Mouse (Mus musculus): Measurements from ENCODE around the gene Henmt1. TPM values are rescaled to one million over a fixed set of nuclear protein-coding genes. Genes with fewer than 3 reads are reported as not detected.

Gene Henmt1
- polyA plus RNA-seq, 1 experiment from 2014 or later, result 0.49 TPM

- ATAC-seq (ENCODE audit: insufficient read depth, low FRiP score), result no peak
- 81% methylated on average over 6 of the region's 6 CpGs for WGBS
- H3K4me3 ChIP-seq (replicated peaks; ENCODE audit: low read length), result no peak overlapping the region
Observed at GRCm38 (mm10) chr3:108981946-108982345, 42.3 kb downstream of the Henmt1 start.

DNA sequence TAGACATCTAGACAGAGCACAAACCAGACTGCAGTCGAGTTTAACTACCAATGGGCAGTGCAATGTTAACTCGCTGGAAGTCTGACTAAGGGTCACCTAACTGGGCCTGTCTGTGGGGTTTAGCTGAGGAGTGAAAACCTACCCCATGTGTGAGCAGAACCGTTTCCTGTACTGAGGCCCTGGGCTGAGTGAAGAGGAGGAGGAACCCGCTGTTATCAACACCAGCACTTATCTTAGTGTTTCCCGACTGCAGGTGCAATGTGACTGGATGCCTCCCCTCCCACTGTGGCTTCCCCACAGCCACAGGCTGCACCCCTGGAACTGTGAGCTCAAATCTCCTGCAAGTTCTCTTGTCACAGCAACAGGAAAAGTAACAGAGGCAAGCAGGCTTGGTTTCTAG lies 44.3 kb downstream of the Henmt1 start:
- Histone ChIP-seq H3K27me3 (ENCODE audit: control insufficient read depth, insufficient read depth, low read length) (no peaks in the 10 kb centered on the region), H3K9ac (ENCODE audit: low read length) (no peak overlapping the region), H3K4me3 (replicated peaks; ENCODE audit: low read length) (no peak overlapping the region), H3K4me2 (ENCODE audit: low read depth, low read length) (no peak overlapping the region), H3K27ac (ENCODE audit: low read length) (no peak overlapping the region), H3K4me1 (ENCODE audit: control insufficient read depth, insufficient read depth, low read length) (no peaks in the 10 kb centered on the region), H3K36me3 (ENCODE audit: control insufficient read depth, insufficient read depth, low read length) (peaks cover 17% of the 10 kb centered on the region; the same call in 1 of the 2 replicates), H3K9me3 (replicated peaks; ENCODE audit: control insufficient read depth, low read length) (no peaks in the 10 kb centered on the region)
- no peak for ATAC-seq (ENCODE audit: insufficient read depth, low FRiP score)
- WGBS, result 57% methylated on average over 5 of the region's 5 CpGs

More at GRCm38 (mm10) chr3:108981946-108982345, 42.3 kb downstream of the Henmt1 start:
- H3K27me3 ChIP-seq (ENCODE audit: control insufficient read depth, insufficient read depth, low read length), result no peaks in the 10 kb centered on the region
- H3K27ac ChIP-seq (ENCODE audit: low read length), result no peak overlapping the region
- H3K9me3 ChIP-seq (replicated peaks; ENCODE audit: control insufficient read depth, low read length), result no peaks in the 10 kb centered on the region
- no peak overlapping the region for H3K4me2 ChIP-seq (ENCODE audit: low read depth, low read length)
- H3K9ac ChIP-seq (ENCODE audit: low read length), result no peak overlapping the region
- no peaks in the 10 kb centered on the region for H3K4me1 ChIP-seq (ENCODE audit: control insufficient read depth, insufficient read depth, low read length)
- H3K36me3 ChIP-seq (ENCODE audit: control insufficient read depth, insufficient read depth, low read length), result peaks cover 32% of the 10 kb centered on the region

DNA sequence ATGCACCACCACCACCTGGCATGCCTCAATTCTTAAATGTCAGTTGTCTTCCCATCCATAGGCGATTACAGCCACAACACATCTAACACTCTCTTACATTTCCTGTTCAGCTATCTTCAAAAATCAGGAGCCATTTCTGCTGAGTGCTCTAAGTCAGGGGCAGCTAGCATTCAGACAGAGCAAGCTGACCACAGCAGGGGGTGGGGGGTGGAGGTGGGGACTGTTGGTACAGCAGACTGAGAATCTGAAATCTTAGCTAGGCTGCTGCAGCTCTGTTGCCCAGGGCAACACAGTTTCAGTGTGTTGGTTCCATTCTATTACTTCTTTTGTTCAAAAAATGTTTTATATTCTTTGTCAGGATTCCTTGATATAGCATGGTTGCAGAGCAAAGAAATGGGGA lies 46.9 kb downstream of the Henmt1 start:
- peaks cover 8% of the 10 kb centered on the region for H3K36me3 ChIP-seq (ENCODE audit: control insufficient read depth, insufficient read depth, low read length)
- no peaks in the 10 kb centered on the region for H3K27me3 ChIP-seq (ENCODE audit: control insufficient read depth, insufficient read depth, low read length)
- no peaks in the 10 kb centered on the region for H3K9me3 ChIP-seq (replicated peaks; ENCODE audit: control insufficient read depth, low read length)
- 68% methylated on average over 1 of the region's 1 CpGs for WGBS
- no peak for ATAC-seq (ENCODE audit: insufficient read depth, low FRiP score)
- H3K27ac ChIP-seq (ENCODE audit: low read length), result no peak overlapping the region
- no peak overlapping the region for H3K9ac ChIP-seq (ENCODE audit: low read length)
- H3K4me1 ChIP-seq (ENCODE audit: control insufficient read depth, insufficient read depth, low read length), result no peaks in the 10 kb centered on the region
- no peak overlapping the region for H3K4me2 ChIP-seq (ENCODE audit: low read depth, low read length)
- no peak overlapping the region for H3K4me3 ChIP-seq (replicated peaks; ENCODE audit: low read length)

- WGBS, result 80% methylated on average over 12 of the region's 12 CpGs
- H3K27ac ChIP-seq (ENCODE audit: low read length), result no peak overlapping the region
- H3K36me3 ChIP-seq (ENCODE audit: control insufficient read depth, insufficient read depth, low read length), result peaks cover 8% of the 10 kb centered on the region
- H3K4me2 ChIP-seq (ENCODE audit: low read depth, low read length), result no peak overlapping the region
- H3K9ac ChIP-seq (ENCODE audit: low read length), result no peak overlapping the region
- no peaks in the 10 kb centered on the region for H3K9me3 ChIP-seq (replicated peaks; ENCODE audit: control insufficient read depth, low read length)
- no peaks in the 10 kb centered on the region for H3K27me3 ChIP-seq (ENCODE audit: control insufficient read depth, insufficient read depth, low read length)
- no peak for ATAC-seq (ENCODE audit: insufficient read depth, low FRiP score)
- H3K4me3 ChIP-seq (replicated peaks; ENCODE audit: low read length), result no peak overlapping the region
- H3K4me1 ChIP-seq (ENCODE audit: control insufficient read depth, insufficient read depth, low read length), result no peaks in the 10 kb centered on the region
Observed at GRCm38 (mm10) chr3:108987009-108987659, 47.5 kb downstream of the Henmt1 start.

- H3K9me3 ChIP-seq (replicated peaks; ENCODE audit: control insufficient read depth, low read length), result no peaks in the 10 kb centered on the region
- ATAC-seq (ENCODE audit: insufficient read depth, low FRiP score), result no peak
- H3K36me3 ChIP-seq (ENCODE audit: control insufficient read depth, insufficient read depth, low read length), result peaks cover 8% of the 10 kb centered on the region
- no peaks in the 10 kb centered on the region for H3K4me1 ChIP-seq (ENCODE audit: control insufficient read depth, insufficient read depth, low read length)
- H3K9ac ChIP-seq (ENCODE audit: low read length), result no peak overlapping the region
- H3K27me3 ChIP-seq (ENCODE audit: control insufficient read depth, insufficient read depth, low read length), result no peaks in the 10 kb centered on the region
- no peak overlapping the region for H3K4me3 ChIP-seq (replicated peaks; ENCODE audit: low read length)
- H3K27ac ChIP-seq (ENCODE audit: low read length), result no peak overlapping the region
- WGBS, result 84% methylated on average over 9 of the region's 9 CpGs
- H3K4me2 ChIP-seq (ENCODE audit: low read depth, low read length), result no peak overlapping the region
Observed at GRCm38 (mm10) chr3:108989971-108990548, 50.4 kb downstream of the Henmt1 start.

DNA sequence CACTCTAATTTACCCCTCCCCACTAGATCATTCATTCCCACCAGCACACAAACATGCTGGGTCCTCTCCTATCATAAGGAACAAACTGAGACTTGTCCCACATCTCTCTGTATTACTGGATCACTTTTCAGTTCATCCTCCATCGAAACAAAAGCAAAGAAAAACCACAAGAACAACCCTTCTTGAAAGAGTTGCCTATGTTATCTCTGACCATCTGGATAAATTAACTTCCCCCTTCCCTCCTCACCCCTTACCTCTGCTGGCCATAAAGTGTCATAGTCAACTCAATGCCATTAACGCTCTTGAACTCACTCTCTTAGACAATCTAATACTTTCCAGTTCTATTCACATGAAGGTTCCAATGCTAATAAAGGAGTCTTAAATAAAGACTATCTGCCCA lies 54.8 kb downstream of the Henmt1 start:
- ATAC-seq (ENCODE audit: insufficient read depth, low FRiP score), result no peak
- H3K9me3 ChIP-seq (replicated peaks; ENCODE audit: control insufficient read depth, low read length), result no peaks in the 10 kb centered on the region
- 91% methylated on average over 2 of the region's 2 CpGs for WGBS
- no peaks in the 10 kb centered on the region for H3K27me3 ChIP-seq (ENCODE audit: control insufficient read depth, insufficient read depth, low read length)
- H3K4me2 ChIP-seq (ENCODE audit: low read depth, low read length), result no peak overlapping the region
- H3K9ac ChIP-seq (ENCODE audit: low read length), result no peak overlapping the region
- H3K36me3 ChIP-seq (ENCODE audit: control insufficient read depth, insufficient read depth, low read length), result peaks cover 8% of the 10 kb centered on the region
- no peaks in the 10 kb centered on the region for H3K4me1 ChIP-seq (ENCODE audit: control insufficient read depth, insufficient read depth, low read length)
- no peak overlapping the region for H3K27ac ChIP-seq (ENCODE audit: low read length)
- H3K4me3 ChIP-seq (replicated peaks; ENCODE audit: low read length), result no peak overlapping the region

DNA sequence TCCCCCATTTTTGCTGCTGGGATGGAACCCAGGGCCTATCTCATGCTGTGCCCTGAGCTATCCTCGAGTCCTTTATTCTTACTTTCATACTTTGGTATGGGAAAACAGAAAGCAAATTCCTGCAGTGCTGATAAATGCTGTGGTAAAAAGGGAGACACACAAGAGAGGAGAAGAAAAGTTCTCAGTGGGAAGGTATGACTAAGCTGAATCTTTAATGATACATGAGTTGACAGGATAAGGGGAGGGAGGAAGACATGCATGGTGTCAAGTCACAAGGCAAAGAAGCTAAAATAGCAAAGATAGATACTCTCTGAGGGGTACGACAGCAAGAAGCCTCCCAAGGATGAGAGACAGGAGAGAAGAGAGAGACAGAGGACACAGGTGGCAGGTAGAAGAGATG lies 55.7 kb downstream of the Henmt1 start:
- Histone ChIP-seq H3K27me3 (ENCODE audit: control insufficient read depth, insufficient read depth, low read length) (no peaks in the 10 kb centered on the region), H3K9me3 (replicated peaks; ENCODE audit: control insufficient read depth, low read length) (no peaks in the 10 kb centered on the region), H3K27ac (ENCODE audit: low read length) (no peak overlapping the region), H3K4me1 (ENCODE audit: control insufficient read depth, insufficient read depth, low read length) (no peaks in the 10 kb centered on the region), H3K4me3 (replicated peaks; ENCODE audit: low read length) (no peak overlapping the region), H3K9ac (ENCODE audit: low read length) (no peak overlapping the region), H3K36me3 (ENCODE audit: control insufficient read depth, insufficient read depth, low read length) (peaks cover 4% of the 10 kb centered on the region), H3K4me2 (ENCODE audit: low read depth, low read length) (no peak overlapping the region)
- 73% methylated on average over 2 of the region's 2 CpGs for WGBS
- no peak for ATAC-seq (ENCODE audit: insufficient read depth, low FRiP score)

- H3K4me3 ChIP-seq (replicated peaks; ENCODE audit: low read length), result no peak overlapping the region
- H3K9me3 ChIP-seq (replicated peaks; ENCODE audit: control insufficient read depth, low read length), result no peaks in the 10 kb centered on the region
- 61% methylated on average over 11 of the region's 11 CpGs for WGBS
- H3K36me3 ChIP-seq (ENCODE audit: control insufficient read depth, insufficient read depth, low read length), result no peaks in the 10 kb centered on the region
- H3K27me3 ChIP-seq (ENCODE audit: control insufficient read depth, insufficient read depth, low read length), result no peaks in the 10 kb centered on the region
- H3K9ac ChIP-seq (ENCODE audit: low read length), result no peak overlapping the region
- no peak overlapping the region for H3K27ac ChIP-seq (ENCODE audit: low read length)
- H3K4me2 ChIP-seq (ENCODE audit: low read depth, low read length), result no peak overlapping the region
- ATAC-seq (ENCODE audit: insufficient read depth, low FRiP score), result no peak
- no peaks in the 10 kb centered on the region for H3K4me1 ChIP-seq (ENCODE audit: control insufficient read depth, insufficient read depth, low read length)
Observed at GRCm38 (mm10) chr3:108997284-108997683, 57.6 kb downstream of the Henmt1 start.

DNA sequence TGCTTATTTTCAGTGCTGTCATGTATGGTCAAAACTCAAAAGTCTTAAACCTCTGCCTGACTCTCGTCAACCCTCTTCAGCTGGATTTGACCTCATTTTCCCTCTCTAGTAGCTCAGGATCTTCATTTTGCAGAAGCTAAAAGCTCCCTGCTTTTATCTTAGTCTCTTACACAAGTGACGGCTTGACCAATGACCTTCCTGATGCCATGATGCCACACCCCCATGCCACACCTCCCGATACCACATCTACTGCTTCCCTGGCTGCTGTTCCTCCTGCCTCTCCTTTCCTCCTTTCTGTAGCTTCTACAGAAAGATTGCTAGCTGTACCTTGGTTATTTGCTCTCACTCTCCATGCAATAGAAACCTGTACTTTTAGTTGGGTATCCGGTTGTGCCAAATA lies 58.1 kb downstream of the Henmt1 start:
- H3K4me1 ChIP-seq (ENCODE audit: control insufficient read depth, insufficient read depth, low read length), result no peaks in the 10 kb centered on the region
- no peaks in the 10 kb centered on the region for H3K9me3 ChIP-seq (replicated peaks; ENCODE audit: control insufficient read depth, low read length)
- no peak overlapping the region for H3K4me2 ChIP-seq (ENCODE audit: low read depth, low read length)
- H3K9ac ChIP-seq (ENCODE audit: low read length), result no peak overlapping the region
- no peak for ATAC-seq (ENCODE audit: insufficient read depth, low FRiP score)
- H3K27me3 ChIP-seq (ENCODE audit: control insufficient read depth, insufficient read depth, low read length), result no peaks in the 10 kb centered on the region
- H3K36me3 ChIP-seq (ENCODE audit: control insufficient read depth, insufficient read depth, low read length), result no peaks in the 10 kb centered on the region
- H3K27ac ChIP-seq (ENCODE audit: low read length), result no peak overlapping the region
- H3K4me3 ChIP-seq (replicated peaks; ENCODE audit: low read length), result no peak overlapping the region
- WGBS, result 59% methylated on average over 4 of the region's 4 CpGs
